Mouse (Mus musculus) kidney, adult 2 months (tissue): ENCODE results near the gene Wnt5b. TPM values are rescaled to one million over a fixed set of nuclear protein-coding genes. Genes with fewer than 3 reads are reported as not detected.
A peak's percentile ranks its signal among the peaks of the same experiment; 100 is the strongest.

Experiments
- DNase-seq: peaks from one replicate; pipeline ENCODE4 v3.0.0; 2021
- H3K27ac ChIP-seq: fragments of 200-500 bp; 2 replicates; pipeline ENCODE4 v1.5.1; 2012; ENCODE audit warnings: low read depth, low read length, control low read depth, inconsistent platforms; ENCODE audit not compliant: insufficient read depth
- H3K27me3 ChIP-seq: fragments of 200-500 bp; replicated peaks from 2 replicates; pipeline ENCODE4 v1.6.1; 2012; ENCODE audit warnings: mild to moderate bottlenecking, moderate library complexity, low read length, inconsistent platforms; ENCODE audit not compliant: control insufficient read depth, insufficient read depth
- H3K36me3 ChIP-seq: fragments of 200-500 bp; 2 replicates; pipeline ENCODE4 v1.6.1; 2012; ENCODE audit warnings: mild to moderate bottlenecking, moderate library complexity, low read length, inconsistent platforms; ENCODE audit not compliant: control insufficient read depth, insufficient read depth
- H3K4me1 ChIP-seq: fragments of 200-500 bp; 2 replicates; pipeline ENCODE4 v1.6.1; 2011; ENCODE audit warnings: low read length; ENCODE audit not compliant: control insufficient read depth, insufficient read depth
- H3K4me3 ChIP-seq: fragments of 200-500 bp; 2 replicates; pipeline ENCODE4 v1.5.1; 2011; ENCODE audit warnings: mild to moderate bottlenecking, low read depth, low read length, control low read depth; ENCODE audit not compliant: insufficient read depth
- CTCF ChIP-seq: fragments of 200-500 bp; conservative IDR thresholded peaks from 2 replicates; pipeline ENCODE4 v1.5.1; 2011; ENCODE audit warnings: low read depth, mild to moderate bottlenecking, control low read depth, low read length, moderate library complexity, mixed read lengths; ENCODE audit not compliant: insufficient read depth, insufficient read length
- POLR2A ChIP-seq: fragments of 200-500 bp; IDR thresholded peaks from one replicate; pipeline ENCODE4 v1.6.1; 2011; ENCODE audit warnings: low read depth, low read length, control low read depth
- WGBS: fragments of 180-500 bp; shearing (Covaris S2); methylation state at CpG from one replicate; pipeline ENCODE4 v1.1.7; 2018; 5-methylcytosine and 5-hydroxymethylcytosine counted together
- polyA plus RNA-seq: library from polyadenylated mRNA; depleted of rRNA; stranded (reverse); fragments of >200 nt; gene quantifications from 2 replicates; pipeline ENCODE4 v1.2.3, GENCODE M21; 2012

The Wnt5b gene
- polyA plus RNA-seq, 1 experiment, result 6.2 TPM

DNA sequence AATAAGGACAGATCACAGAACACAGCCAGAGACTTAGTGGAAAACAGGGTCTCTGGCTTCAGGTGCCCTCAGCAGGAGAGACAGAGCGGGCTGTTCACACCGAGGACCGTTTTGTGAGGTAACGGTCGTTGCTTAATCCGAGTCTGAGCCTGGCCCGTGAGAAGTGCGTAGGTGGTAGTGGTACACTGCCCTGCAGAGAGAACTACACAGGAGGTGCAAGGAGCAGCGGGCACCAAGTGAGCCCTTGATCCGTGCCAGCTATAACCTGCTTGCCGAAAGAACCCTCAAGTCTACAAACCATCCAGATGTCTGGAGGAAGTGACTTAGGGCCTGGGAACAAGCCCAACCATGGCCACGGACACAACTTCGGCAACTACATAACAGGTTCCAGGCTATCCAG lies 114.8 kb downstream of the Wnt5b start:
- H3K27me3 ChIP-seq, result no peaks in the 10 kb centered on the region
- H3K4me1 ChIP-seq, result no peaks in the 10 kb centered on the region
- WGBS, result 95% methylated on average over 13 of the region's 13 CpGs
- TF ChIP-seq POLR2A, result no peak
- no peak for TF ChIP-seq CTCF
- H3K36me3 ChIP-seq, result no peaks in the 10 kb centered on the region
- H3K27ac ChIP-seq, result no peak overlapping the region
- H3K4me3 ChIP-seq, result no peak overlapping the region
- no peak for DNase-seq

DNA sequence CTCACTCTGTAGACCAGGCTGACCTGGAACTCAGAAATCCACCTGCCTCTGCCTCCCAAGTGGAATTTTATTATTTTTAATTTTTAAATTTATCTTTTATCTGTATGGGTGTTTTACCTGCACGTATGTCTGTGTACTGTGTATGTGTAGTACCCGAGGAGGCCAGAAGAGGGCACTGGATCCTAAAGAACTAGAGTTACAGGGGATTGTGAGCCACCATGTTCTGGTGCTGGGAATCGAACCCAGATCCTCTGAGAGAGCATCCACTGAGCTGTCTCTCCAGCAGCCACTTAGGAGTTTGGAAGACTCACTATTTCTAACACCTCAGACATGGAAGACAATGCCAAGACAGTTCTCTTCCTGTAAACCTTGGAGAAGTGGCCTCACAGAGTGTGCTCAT lies 115.5 kb downstream of the Wnt5b start:
- no peaks in the 10 kb centered on the region for H3K4me1 ChIP-seq
- no peak overlapping the region for H3K27ac ChIP-seq
- peak; percentile 37 for DNase-seq
- no peaks in the 10 kb centered on the region for H3K27me3 ChIP-seq
- H3K4me3 ChIP-seq, result no peak overlapping the region
- no peak for TF ChIP-seq POLR2A
- TF ChIP-seq CTCF, result peak; percentile 26; the same call in 1 of the 2 replicates
- no peaks in the 10 kb centered on the region for H3K36me3 ChIP-seq
- 87% methylated on average over 3 of the region's 3 CpGs for WGBS

DNA sequence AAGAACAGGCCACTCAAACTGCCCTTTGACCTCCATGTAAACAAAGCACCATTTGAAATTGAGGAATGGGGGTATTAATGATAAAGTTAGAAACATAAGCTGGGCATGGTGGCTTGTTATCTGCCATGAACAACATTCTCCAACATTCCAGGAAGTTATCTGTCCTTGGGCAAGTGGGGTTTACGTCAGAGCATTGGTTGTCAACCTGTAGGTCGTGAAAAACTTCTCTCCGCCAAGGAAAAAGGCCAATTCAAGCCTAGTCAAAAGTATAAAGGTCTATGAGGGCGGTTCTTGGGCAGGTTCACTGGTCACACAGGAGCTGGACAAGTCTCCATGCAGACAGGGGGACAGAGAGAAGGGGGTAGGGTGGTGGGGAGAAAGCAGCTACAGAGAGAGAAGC lies 123.1 kb downstream of the Wnt5b start:
- Histone ChIP-seq H3K36me3 (no peaks in the 10 kb centered on the region), H3K4me3 (no peak overlapping the region), H3K27me3 (no peaks in the 10 kb centered on the region), H3K4me1 (no peaks in the 10 kb centered on the region), H3K27ac (no peak overlapping the region)
- no peak for TF ChIP-seq CTCF
- TF ChIP-seq POLR2A, result no peak
- DNase-seq, result peak; percentile 66
- WGBS, result 64% methylated on average over 4 of the region's 4 CpGs

DNA sequence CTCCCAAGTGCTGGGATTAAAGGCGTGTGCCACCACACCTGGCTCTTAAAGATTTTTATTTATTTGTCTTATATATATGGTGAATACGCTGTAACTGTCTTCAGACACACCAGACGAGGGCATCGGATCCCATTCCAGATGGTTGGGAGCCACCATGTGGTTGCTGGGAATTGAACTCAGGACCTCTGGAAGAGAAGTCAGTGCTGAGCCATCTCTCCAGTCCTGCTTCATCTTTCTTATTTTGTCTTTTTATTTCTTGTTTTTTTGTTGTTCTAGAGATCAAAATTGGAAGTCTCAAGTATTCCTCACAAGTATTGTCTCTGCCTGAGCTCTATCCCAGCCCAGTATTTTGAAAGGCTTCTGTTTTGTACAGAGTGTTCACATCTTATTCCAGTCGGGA lies 123.8 kb downstream of the Wnt5b start:
- no peaks in the 10 kb centered on the region for H3K27me3 ChIP-seq
- TF ChIP-seq CTCF, result no peak
- TF ChIP-seq POLR2A, result no peak
- WGBS, result 95% methylated on average over 5 of the region's 5 CpGs

DNA sequence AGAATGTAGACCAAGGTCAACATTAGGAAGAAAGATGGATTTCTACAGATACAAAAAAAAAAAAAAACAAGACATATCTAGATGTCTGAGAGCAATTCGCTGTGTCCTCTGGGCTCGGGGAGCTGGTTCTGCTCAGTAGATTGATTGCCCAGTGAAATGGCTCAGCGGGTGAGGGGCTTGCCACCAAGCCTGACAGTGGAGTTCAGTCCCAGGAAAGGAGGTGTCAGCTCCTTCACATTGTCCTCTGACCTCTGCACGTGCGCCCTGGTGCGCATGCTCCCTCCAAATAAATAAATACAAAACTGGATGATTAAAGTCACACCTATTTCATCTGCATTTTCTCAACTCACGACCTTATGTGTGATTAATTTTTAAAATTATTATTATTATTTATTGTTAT lies 124.7 kb downstream of the Wnt5b start:
- 79% methylated on average over 7 of the region's 7 CpGs for WGBS
- no peak overlapping the region for H3K27ac ChIP-seq
- no peak for DNase-seq

More for the DNA sequence above, 123.8 kb downstream of the Wnt5b start:
- Histone ChIP-seq H3K4me3 (no peak overlapping the region), H3K36me3 (no peaks in the 10 kb centered on the region), H3K27ac (no peak overlapping the region), H3K4me1 (no peaks in the 10 kb centered on the region)
- DNase-seq, result no peak

DNA sequence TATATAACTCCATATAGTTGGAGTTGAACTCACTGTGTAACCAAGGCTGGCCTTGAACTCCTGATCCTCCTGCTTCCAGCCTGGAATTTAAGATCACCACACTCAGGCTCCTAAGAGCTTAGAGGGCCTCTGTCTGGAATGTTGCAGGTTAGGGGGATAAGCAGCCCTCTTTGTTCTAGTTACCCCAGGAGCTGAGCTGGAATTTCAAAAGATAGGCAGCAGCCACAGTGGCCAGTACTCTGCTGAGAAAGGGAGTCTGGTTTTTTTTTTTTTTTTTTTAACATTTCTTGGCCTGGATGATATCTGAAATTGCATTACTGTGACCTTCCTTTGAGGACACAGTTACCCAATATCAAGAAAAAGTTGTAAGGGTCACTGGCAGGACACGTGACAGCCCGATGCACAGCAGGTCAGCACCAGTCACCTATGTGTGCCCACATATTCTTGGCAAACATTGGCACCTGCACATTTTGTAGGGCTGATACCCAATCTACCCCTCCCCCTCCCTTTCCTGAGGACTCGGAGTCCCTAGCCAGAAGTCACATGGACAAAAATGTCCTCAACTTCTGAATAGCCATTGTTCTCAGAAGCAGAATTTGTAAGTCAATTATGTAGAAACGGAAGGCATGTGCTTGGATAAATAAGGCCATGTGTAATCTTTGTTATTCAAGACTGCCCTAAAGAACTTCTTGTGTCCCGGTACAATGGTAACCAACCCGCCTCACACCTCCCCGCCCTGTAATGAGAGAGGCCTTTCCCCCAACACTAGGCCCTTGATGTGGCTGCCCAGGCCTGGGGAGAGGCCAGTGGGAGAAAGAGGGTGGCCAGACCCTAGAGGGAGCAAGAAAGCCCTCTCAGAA lies 125.5 kb downstream of the Wnt5b start:
- WGBS, result 54% methylated on average over 7 of the region's 7 CpGs
- Histone ChIP-seq H3K4me3 (no peak overlapping the region), H3K4me1 (no peaks in the 10 kb centered on the region), H3K36me3 (no peaks in the 10 kb centered on the region), H3K27ac (peak overlapping the region; percentile 4; the same call in 1 of the 2 replicates), H3K27me3 (no peaks in the 10 kb centered on the region)
- TF ChIP-seq POLR2A (no peak), CTCF (no peak)
- DNase-seq, result peak; percentile 57

More for the DNA sequence above, 124.7 kb downstream of the Wnt5b start:
- H3K27me3 ChIP-seq, result no peaks in the 10 kb centered on the region
- no peak for TF ChIP-seq CTCF
- TF ChIP-seq POLR2A, result no peak
- no peaks in the 10 kb centered on the region for H3K4me1 ChIP-seq
- H3K4me3 ChIP-seq, result no peak overlapping the region
- no peaks in the 10 kb centered on the region for H3K36me3 ChIP-seq

DNA sequence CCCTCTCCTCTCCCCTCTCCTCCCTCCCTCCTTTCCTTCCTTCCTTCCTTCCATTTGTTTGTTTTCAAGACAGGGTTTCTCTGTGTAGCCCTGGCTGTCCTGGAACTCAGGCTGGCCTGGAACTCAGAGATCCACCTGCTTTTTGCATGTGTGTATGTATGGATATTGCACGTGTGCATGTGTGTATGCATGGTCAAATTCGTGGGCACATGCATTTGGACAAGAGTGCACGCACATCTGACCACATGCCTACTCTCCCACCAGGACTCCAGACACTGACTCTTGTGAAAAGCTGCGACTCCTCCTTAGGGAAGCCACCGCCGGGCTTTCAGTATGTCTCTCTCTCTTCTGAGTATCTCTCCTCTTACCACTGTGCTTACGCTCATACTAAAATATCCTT lies 126.3 kb downstream of the Wnt5b start:
- H3K27ac ChIP-seq, result no peak overlapping the region
- no peak for DNase-seq

More for the DNA sequence above, 126.3 kb downstream of the Wnt5b start:
- TF ChIP-seq POLR2A (no peak), CTCF (no peak)
- no peaks in the 10 kb centered on the region for H3K4me1 ChIP-seq
- 80% methylated on average over 7 of the region's 7 CpGs for WGBS
- no peak overlapping the region for H3K4me3 ChIP-seq
- no peaks in the 10 kb centered on the region for H3K36me3 ChIP-seq
- no peaks in the 10 kb centered on the region for H3K27me3 ChIP-seq
